Mouse (Mus musculus): ENCODE measurements around the gene Inca1.

GRCm38 (mm10) chr11:70701984-70702733 is 2.2 kb upstream of the Inca1 start:
- TF ChIP-seq FLI1 (IDR thresholded peaks at IDR 0.05; ENCODE audit: low read length) = no peak
- TF ChIP-seq GATA1 (IDR thresholded peaks at IDR 0.05; ENCODE audit: borderline replicate concordance, low read length) = no peak

Measured in megakaryocyte, embryonic 14.5 days (primary cell).